Mouse (Mus musculus) olfactory bulb, adult 2 months (tissue): ENCODE data around the gene Cmas.

ENCODE experiments used
- CTCF ChIP-seq: fragments of 200-500 bp; IDR thresholded peaks from 2 replicates; pipeline ENCODE4 v1.5.1; 2012; ENCODE audit warnings: low read depth, mild to moderate bottlenecking, low read length, moderate library complexity; ENCODE audit not compliant: insufficient read depth
- POLR2A ChIP-seq: fragments of 200-500 bp; IDR thresholded peaks from 2 replicates; pipeline ENCODE4 v1.6.1; 2012; ENCODE audit warnings: mild to moderate bottlenecking, low read depth, low read length, moderate library complexity; ENCODE audit not compliant: insufficient read depth

- TF ChIP-seq POLR2A (no peak), CTCF (no peak)
These were observed 22.7 kb downstream of the Cmas start for GRCm38 (mm10) chr6:142779045-142779811.
